12 mouse cellular contexts compared by ENCODE assay signal in genomic region chr6:38351930-38352329, GRCm38 (mm10). TPM values are rescaled to one million over a fixed set of nuclear protein-coding genes. Genes with fewer than 3 reads are reported as not detected.
DNase-seq lines count a peak whose midpoint lies in the region; ATAC-seq and TF ChIP-seq lines count a peak whose summit lies in the region.
"Had no signal": no experiment of that assay in that cellular context is flagged by ENCODE, and none has a peak within 500 bp of the region (broad histone marks: within the 10 kb centered on the region; RNA-seq: fewer than 3 reads in every experiment).

No protein-coding gene starts in this region.

- peak overlapping the region; percentile 78 for H3K4me2 ChIP-seq in heart, postnatal 0 days (ENCODE audit: low read depth, low read length)
- H3K4me2 ChIP-seq in liver, embryonic 16.5 days (ENCODE audit: low read depth, low read length): peak overlapping the region; percentile 76
- H3K4me2 ChIP-seq in hindbrain, embryonic 13.5 days: no peak overlapping the region
- H3K4me2 ChIP-seq: embryonic facial prominence, embryonic 12.5 days had no signal

- peaks cover 71% of the 10 kb centered on the region for H3K79me2 ChIP-seq in C2C12 (ENCODE audit: control insufficient read depth, insufficient read depth)

- no peaks in the 10 kb centered on the region for H3K9me3 ChIP-seq in heart, postnatal 0 days (replicated peaks; ENCODE audit: control insufficient read depth, low read length)
- H3K9me3 ChIP-seq in liver, embryonic 16.5 days (replicated peaks; ENCODE audit: control insufficient read depth, low read length): no peaks in the 10 kb centered on the region
- H3K9me3 ChIP-seq in hindbrain, embryonic 13.5 days: no peaks in the 10 kb centered on the region
- H3K9me3 ChIP-seq: embryonic facial prominence, embryonic 12.5 days had no signal

- peak overlapping the region; percentile 69 for H3K4me3 ChIP-seq in heart, postnatal 0 days (ENCODE audit: low read depth, low read length)
- H3K4me3 ChIP-seq in C2C12 (ENCODE audit: insufficient read depth, poor library complexity, severe bottlenecking): no peak overlapping the region
- peak overlapping the region; percentile 91 for H3K4me3 ChIP-seq in liver, embryonic 16.5 days (ENCODE audit: low read depth, low read length)
- no peak overlapping the region for H3K4me3 ChIP-seq in hindbrain, embryonic 13.5 days
- H3K4me3 ChIP-seq: embryonic facial prominence, embryonic 12.5 days had no signal

- 67% methylated on average over 4 of the region's 4 CpGs for WGBS in heart, postnatal 0 days
- 13% methylated on average over 4 of the region's 4 CpGs for WGBS in liver, embryonic 16.5 days (ENCODE audit: insufficient replicate concordance)
- WGBS in hindbrain, embryonic 13.5 days: 53% methylated on average over 4 of the region's 4 CpGs

- H3K27me3 ChIP-seq in heart, postnatal 0 days (ENCODE audit: control insufficient read depth, insufficient read depth, low read length): peaks cover 15% of the 10 kb centered on the region; the same call in 1 of the 2 replicates
- no peaks in the 10 kb centered on the region for H3K27me3 ChIP-seq in C2C12 (ENCODE audit: control insufficient read depth, insufficient read depth, insufficient read length)
- H3K27me3 ChIP-seq in liver, embryonic 16.5 days (ENCODE audit: control insufficient read depth, insufficient read depth, low read depth, low read length): no peaks in the 10 kb centered on the region
- peaks cover 75% of the 10 kb centered on the region for H3K27me3 ChIP-seq in hindbrain, embryonic 13.5 days
- H3K27me3 ChIP-seq: Patski had no signal

- TF ChIP-seq EP300 in heart, postnatal 0 days (IDR thresholded peaks at IDR 0.05; ENCODE audit: low read depth): no peak

- H3K4me1 ChIP-seq in heart, postnatal 0 days (ENCODE audit: control insufficient read depth, insufficient read depth): peaks cover 20% of the 10 kb centered on the region
- peaks cover 59% of the 10 kb centered on the region for H3K4me1 ChIP-seq in liver, embryonic 16.5 days (ENCODE audit: control insufficient read depth, low read depth, low read length)
- peaks cover 21% of the 10 kb centered on the region for H3K4me1 ChIP-seq in hindbrain, embryonic 13.5 days (replicated peaks)

- H3K79me3 ChIP-seq in C2C12 (ENCODE audit: low read depth): peaks cover 64% of the 10 kb centered on the region

- TF ChIP-seq CTCF in heart, postnatal 0 days (IDR thresholded peaks at IDR 0.05; ENCODE audit: low read depth): no peak
- TF ChIP-seq CTCF in C2C12 (IDR thresholded peaks at IDR 0.05; ENCODE audit: control insufficient read depth, insufficient read depth, insufficient read length): no peak

- ATAC-seq in heart, postnatal 0 days (ENCODE audit: insufficient read depth, low read depth): no peak
- ATAC-seq in liver, embryonic 16.5 days (ENCODE audit: low read depth): no peak
- no peak for ATAC-seq in hindbrain, embryonic 13.5 days (ENCODE audit: low FRiP score)
- ATAC-seq: Patski had no signal

- no peak overlapping the region for H3K27ac ChIP-seq in heart, postnatal 0 days (ENCODE audit: low read depth)
- H3K27ac ChIP-seq in liver, embryonic 16.5 days (ENCODE audit: low read length): peak overlapping the region; percentile 49
- no peak overlapping the region for H3K27ac ChIP-seq in hindbrain, embryonic 13.5 days
- H3K27ac ChIP-seq: embryonic facial prominence, embryonic 12.5 days had no signal

- H3ac ChIP-seq in C2C12 (ENCODE audit: control insufficient read depth, insufficient read length, low read depth): no peak overlapping the region

- H3K9ac ChIP-seq in heart, postnatal 0 days (replicated peaks; ENCODE audit: low read depth, low read length): no peak overlapping the region
- H3K9ac ChIP-seq in liver, embryonic 16.5 days (ENCODE audit: low read depth, low read length): peak overlapping the region; percentile 96
- H3K9ac ChIP-seq in hindbrain, embryonic 13.5 days: no peak overlapping the region
- H3K9ac ChIP-seq: embryonic facial prominence, embryonic 12.5 days had no signal

- no peaks in the 10 kb centered on the region for H3K36me3 ChIP-seq in heart, postnatal 0 days (replicated peaks; ENCODE audit: control insufficient read depth, insufficient read depth, low read length)
- peaks cover 10% of the 10 kb centered on the region for H3K36me3 ChIP-seq in C2C12 (ENCODE audit: control insufficient read depth, insufficient read depth)
- peaks cover 3% of the 10 kb centered on the region for H3K36me3 ChIP-seq in liver, embryonic 16.5 days (ENCODE audit: control insufficient read depth, insufficient read depth)
- no peaks in the 10 kb centered on the region for H3K36me3 ChIP-seq in hindbrain, embryonic 13.5 days
- H3K36me3 ChIP-seq: embryonic facial prominence, embryonic 12.5 days had no signal

- no peak for DNase-seq in heart, postnatal 0 days (ENCODE audit: low spot score)
- DNase-seq in heart, adult 11 months: no peak
- peak; percentile 78 for DNase-seq in MEL-GATA-1-ER (ENCODE audit: extremely low read depth, low read depth)
- no peak for DNase-seq in testis, postnatal 14 days (ENCODE audit: low spot score)
- DNase-seq in right cerebral cortex, adult 18-20 months: no peak
- DNase-seq: cerebellum, adult 9-10 months; kidney, adult 8-10 months had no signal

TF ChIP-seq in C2C12, 6 proteins besides CTCF, POLR2A, EP300 and RAD21:
- TF ChIP-seq FOSL1 (IDR thresholded peaks at IDR 0.05; ENCODE audit: insufficient read depth, low read length, poor library complexity, severe bottlenecking): no peak
- TF ChIP-seq CEBPB (IDR thresholded peaks at IDR 0.05; ENCODE audit: low read depth): peak; percentile 58

RNA-seq across cellular contexts. Expression of gene Zc3hav1, which starts 2.5 kb away (rescaled TPM):
- total RNA-seq in heart, postnatal 0 days (2014; rRNA removed; ENCODE audit: low replicate concordance): 19.2 and 28.9 TPM in 2 replicates
- 8.2 and 9.1 TPM in 2 replicates for polyA plus RNA-seq in heart, postnatal 0 days (2015; fragmentation: Nextera tagmentation; extraction: Ambion mirVana)
- polyA plus RNA-seq in C2C12 (2012; fragmentation: generic; extraction: Trizol): 20.3 TPM
- polyA plus RNA-seq in liver, embryonic 16.5 days (2015; fragmentation: Nextera tagmentation; extraction: Ambion mirVana): 21.4 and 22.3 TPM in 2 replicates
- polyA plus RNA-seq in hindbrain, embryonic 13.5 days (2015; fragmentation: Nextera tagmentation; extraction: Ambion mirVana): 1.2 and 1.4 TPM in 2 replicates

RNA-seq across cellular contexts. Expression of gene Ttc26, which starts 29.3 kb away (rescaled TPM):
- total RNA-seq in heart, postnatal 0 days (2014; rRNA removed; ENCODE audit: low replicate concordance): 1.5 and 2.3 TPM in 2 replicates
- 1.00 and 1.0 TPM in 2 replicates for polyA plus RNA-seq in heart, postnatal 0 days (2015; fragmentation: Nextera tagmentation; extraction: Ambion mirVana)
- polyA plus RNA-seq in C2C12 (2012; fragmentation: generic; extraction: Trizol): 2.1 TPM
- polyA plus RNA-seq in liver, embryonic 16.5 days (2015; fragmentation: Nextera tagmentation; extraction: Ambion mirVana): 0.22 and 0.42 TPM in 2 replicates
- 6.7 and 7.3 TPM in 2 replicates for polyA plus RNA-seq in hindbrain, embryonic 13.5 days (2015; fragmentation: Nextera tagmentation; extraction: Ambion mirVana)

RNA-seq across cellular contexts. Expression of gene Zc3hav1l, which starts 52.9 kb away (rescaled TPM):
- total RNA-seq in heart, postnatal 0 days (2014; rRNA removed; ENCODE audit: low replicate concordance): 4.7 and 7.3 TPM in 2 replicates
- 2.2 TPM in 2 replicates for polyA plus RNA-seq in heart, postnatal 0 days (2015; fragmentation: Nextera tagmentation; extraction: Ambion mirVana)
- polyA plus RNA-seq in C2C12 (2012; fragmentation: generic; extraction: Trizol): 1.7 TPM
- 1.1 and 1.4 TPM in 2 replicates for polyA plus RNA-seq in liver, embryonic 16.5 days (2015; fragmentation: Nextera tagmentation; extraction: Ambion mirVana)
- 9.1 and 9.9 TPM in 2 replicates for polyA plus RNA-seq in hindbrain, embryonic 13.5 days (2015; fragmentation: Nextera tagmentation; extraction: Ambion mirVana)

Comparison
In these comparisons a context has a peak if more than half of its experiments do, and no peak if none do; other contexts are left out.
1. H3K4me3 ChIP-seq: peak in heart, postnatal 0 days (single experiment) and liver, embryonic 16.5 days (single experiment); none in C2C12 (single experiment) and hindbrain, embryonic 13.5 days (single experiment).